Comparison of ENCODE assay signal across 8 mouse cellular contexts in genomic region chr9:66126456-66127192, GRCm38 (mm10). TPM values are rescaled to one million over a fixed set of nuclear protein-coding genes. Genes with fewer than 3 reads are reported as not detected.
DNase-seq lines count a peak whose midpoint lies in the region; ATAC-seq and TF ChIP-seq lines count a peak whose summit lies in the region.

Snx1 (minus strand) TSS chr9:66126587.
Ciao2a (plus strand) TSS chr9:66126611.

- peaks cover 37% of the 10 kb centered on the region for H3K36me3 ChIP-seq in megakaryocyte, embryonic 14.5 days (replicated peaks; ENCODE audit: low read length)

- peak; percentile 86 to 90 for DNase-seq in gastrocnemius, adult 8-10 months (ENCODE audit: low spot score in 2 of 2)
- peak; percentile 97 for DNase-seq in hindlimb bud, embryonic 11.5 days (ENCODE audit: extremely low spot score, low read depth, low spot score)
- DNase-seq in left cerebral cortex, adult 8-10 months (ENCODE audit: low spot score in 2 of 2), result peak; percentile 76 to 94
- peak; percentile 96 to 97 for DNase-seq in right cerebral cortex, postnatal 10 days (ENCODE audit: low spot score in 2 of 2)
- peak; percentile 77 for DNase-seq in urinary bladder, postnatal 25 days (ENCODE audit: low spot score)

- ATAC-seq in activated CD4-positive, CD25-positive, alpha-beta regulatory T cell, adult 4 months, result peak; percentile 78

- TF ChIP-seq POLR2A in cortical plate, adult 2 months (IDR thresholded peaks at IDR 0.05; ENCODE audit: extremely low read depth, insufficient read depth, low read length), result peak; percentile 61

- no peak for TF ChIP-seq CTCF in cortical plate, adult 2 months (IDR thresholded peaks at IDR 0.05; ENCODE audit: extremely low read depth, insufficient read depth, low read length)

- no peaks in the 10 kb centered on the region for H3K27me3 ChIP-seq in megakaryocyte, embryonic 14.5 days (replicated peaks)

- H3K4me1 ChIP-seq in cortical plate, adult 2 months (ENCODE audit: control insufficient read depth, insufficient read depth, low read length), result no peaks in the 10 kb centered on the region; the same call in 1 of the 2 replicates
- peaks cover 65% of the 10 kb centered on the region for H3K4me1 ChIP-seq in megakaryocyte, embryonic 14.5 days

- no peak within 1 kb of the TSS for H3K27ac ChIP-seq in cortical plate, adult 2 months (ENCODE audit: insufficient read depth, low read length)

- no peaks in the 10 kb centered on the region for H3K9me3 ChIP-seq in megakaryocyte, embryonic 14.5 days

- H3K4me3 ChIP-seq in cortical plate, adult 2 months (ENCODE audit: insufficient read depth, low read length), result peak within 1 kb of the TSS; percentile 60
- peak within 1 kb of the TSS; percentile 95 for H3K4me3 ChIP-seq in megakaryocyte, embryonic 14.5 days (replicated peaks)

RNA-seq across cellular contexts. Expression of gene Snx1, which starts in this region (rescaled TPM):
- 10 to 100 TPM; 71.4 to 82.3 TPM for polyA plus RNA-seq in activated CD4-positive, CD25-positive, alpha-beta regulatory T cell, adult 4 months (2017; shearing (Covaris generic))
- 90.1 and 93.9 TPM in 2 replicates for polyA plus RNA-seq in cortical plate, adult 2 months (2012; rRNA removed)
- total RNA-seq in gastrocnemius, adult 8-10 months (2022), result 10 to 100 TPM in 3 of 4 experiments, 1 to 10 TPM in 1; 9.0 to 11.0 (median 10.5) TPM
- total RNA-seq in left cerebral cortex, adult 8-10 months (2022), result 10 to 100 TPM; 76.2 to 82.1 (median 79.1) TPM
- polyA plus RNA-seq in megakaryocyte, embryonic 14.5 days (2012; ENCODE audit: insufficient read depth, low replicate concordance), result 89.5 and 105 TPM in 2 replicates

RNA-seq across cellular contexts. Expression of gene Ciao2a, which starts in this region (rescaled TPM):
- 100 to 1,000 TPM; 180 to 193 TPM for polyA plus RNA-seq in activated CD4-positive, CD25-positive, alpha-beta regulatory T cell, adult 4 months (2017; shearing (Covaris generic))
- 25.0 and 29.0 TPM in 2 replicates for polyA plus RNA-seq in cortical plate, adult 2 months (2012; rRNA removed)
- 10 to 100 TPM; 51.2 to 64.6 (median 61.2) TPM for total RNA-seq in gastrocnemius, adult 8-10 months (2022)
- total RNA-seq in left cerebral cortex, adult 8-10 months (2022), result 10 to 100 TPM; 25.7 to 26.7 (median 26.5) TPM
- polyA plus RNA-seq in megakaryocyte, embryonic 14.5 days (2012; ENCODE audit: insufficient read depth, low replicate concordance), result 8.6 and 26.5 TPM in 2 replicates

Comparison
In these comparisons a context has a peak if more than half of its experiments do, and no peak if none do; other contexts are left out.
1. RNA of gene Snx1 (total RNA-seq): 76.2 to 82.1 TPM in left cerebral cortex, adult 8-10 months; 9.0 to 11.0 TPM in gastrocnemius, adult 8-10 months; every median in the first group is over 4 times any median in the second.
2. Peak in every context shown above with its lines, with median percentiles within 50 percentile points of each other: DNase-seq.